Mouse (Mus musculus) heart, postnatal 0 days (tissue): ENCODE measurements around the gene Wfdc12.

Experiments
- CTCF ChIP-seq: IDR thresholded peaks from 2 replicates; pipeline ENCODE4 v1.5.1; 2016; ENCODE audit warnings: antibody characterized with exemption, control low read depth, low read depth
- EP300 ChIP-seq: IDR thresholded peaks from 2 replicates; pipeline ENCODE4 v1.6.1; 2016; ENCODE audit warnings: antibody characterized with exemption, low read depth

DNA sequence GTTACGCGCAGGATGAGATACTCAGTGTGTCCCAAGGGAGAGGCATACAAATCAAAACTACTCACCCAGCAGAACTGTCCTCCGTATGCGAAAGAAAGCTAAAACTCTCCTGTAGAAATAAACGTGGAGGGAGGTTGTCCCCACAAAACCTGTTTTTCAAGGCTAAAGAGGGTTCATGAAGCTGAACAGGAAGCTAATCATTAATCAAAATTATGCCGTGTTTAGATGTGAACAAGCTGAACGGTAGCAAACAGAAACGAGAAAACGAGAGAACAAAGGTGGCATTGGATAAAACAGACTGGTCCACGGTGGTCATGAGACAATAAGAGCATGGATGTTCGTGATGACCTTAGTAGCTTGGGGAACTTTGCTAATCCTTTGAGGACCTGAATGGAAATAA lies 31.1 kb upstream of the Wfdc12 start, which contains the start of gene Wfdc15b:
- TF ChIP-seq CTCF: no peak
- no peak for TF ChIP-seq EP300
